In the genomic region with DNA sequence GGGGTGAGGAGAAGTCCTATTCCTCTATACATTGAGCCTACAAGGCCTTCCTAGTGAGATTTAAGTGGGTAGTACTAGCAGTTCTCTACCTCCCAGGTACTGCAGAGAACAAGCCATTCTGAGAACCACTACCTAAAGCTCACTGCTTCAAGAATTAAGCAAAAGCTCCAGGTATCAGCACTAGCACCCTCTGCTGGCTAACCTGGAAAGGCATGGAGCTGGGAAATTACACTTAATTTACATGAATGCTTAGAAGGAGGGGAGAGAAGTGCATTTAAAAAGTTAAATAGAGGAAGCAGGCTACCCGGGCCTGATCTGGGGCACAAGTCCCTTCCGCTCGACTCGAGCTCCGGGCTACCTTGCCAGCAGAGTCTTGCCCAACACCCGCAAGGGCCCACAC, we compare ENCODE assay signal across 8 mouse cellular contexts. TPM values are rescaled to one million over a fixed set of nuclear protein-coding genes. Genes with fewer than 3 reads are reported as not detected.
DNase-seq lines count a peak whose midpoint lies in the region; ATAC-seq and TF ChIP-seq lines count a peak whose summit lies in the region.

No protein-coding gene starts in this region.

- ATAC-seq in heart, postnatal 0 days (ENCODE audit: insufficient read depth, low read depth), result no peak

- TF ChIP-seq EP300 in heart, postnatal 0 days (IDR thresholded peaks at IDR 0.05; ENCODE audit: low read depth), result no peak

- peak; percentile 51 for TF ChIP-seq CTCF in heart, postnatal 0 days (IDR thresholded peaks at IDR 0.05; ENCODE audit: low read depth)
- peak; percentile 13; the same call in 1 of the 2 replicates for TF ChIP-seq CTCF in spleen, adult 2 months (IDR thresholded peaks at IDR 0.05; ENCODE audit: extremely low read depth, insufficient read depth, insufficient read length, insufficient replicate concordance)

- no peaks in the 10 kb centered on the region for H3K9me3 ChIP-seq in heart, postnatal 0 days (replicated peaks; ENCODE audit: control insufficient read depth, low read length)

- no peak overlapping the region for H3K4me2 ChIP-seq in heart, postnatal 0 days (ENCODE audit: low read depth, low read length)

- no peaks in the 10 kb centered on the region for H3K4me1 ChIP-seq in heart, postnatal 0 days (ENCODE audit: control insufficient read depth, insufficient read depth)
- H3K4me1 ChIP-seq in spleen, adult 2 months (ENCODE audit: control insufficient read depth, insufficient read depth, insufficient read length), result no peaks in the 10 kb centered on the region

- H3K36me3 ChIP-seq in heart, postnatal 0 days (replicated peaks; ENCODE audit: control insufficient read depth, insufficient read depth, low read length), result no peaks in the 10 kb centered on the region
- no peaks in the 10 kb centered on the region for H3K36me3 ChIP-seq in spleen, adult 2 months (ENCODE audit: control insufficient read depth, insufficient read depth, low read length)

- DNase-seq in heart, postnatal 0 days (ENCODE audit: low spot score), result no peak
- DNase-seq in heart, adult 9 months (ENCODE audit: low spot score in 2 of 2), result no peak
- DNase-seq in spleen, adult 2 months (ENCODE audit: low read depth in 1 of 2, low spot score in 2 of 2), result peak; percentile 14
- no peak for DNase-seq in spleen, adult 12 weeks (ENCODE audit: low spot score)
- DNase-seq in cerebellum, adult 18-20 months, result peak; percentile 53 to 56
- DNase-seq in kidney, postnatal 14 days, result peak; percentile 3
- peak; percentile 22 for DNase-seq in thymus, postnatal 25 days
- no peak for DNase-seq in ovary, postnatal 14 days (ENCODE audit: low spot score)

- no peak overlapping the region for H3K27ac ChIP-seq in heart, postnatal 0 days (ENCODE audit: low read depth)
- no peak overlapping the region for H3K27ac ChIP-seq in spleen, adult 2 months (ENCODE audit: insufficient read depth, low read length)

- no peak overlapping the region for H3K9ac ChIP-seq in heart, postnatal 0 days (replicated peaks; ENCODE audit: low read depth, low read length)

- WGBS in heart, postnatal 0 days, result 86% methylated on average over 2 of the region's 6 CpGs
- 53% methylated on average over 6 of the region's 6 CpGs for WGBS in spleen, adult 2 months

- no peaks in the 10 kb centered on the region for H3K27me3 ChIP-seq in heart, postnatal 0 days (ENCODE audit: control insufficient read depth, insufficient read depth, low read length)
- no peaks in the 10 kb centered on the region for H3K27me3 ChIP-seq in spleen, adult 2 months (ENCODE audit: control insufficient read depth, insufficient read depth, low read length)

- TF ChIP-seq POLR2A in spleen, adult 2 months (IDR thresholded peaks at IDR 0.05; ENCODE audit: low read depth, low read length), result no peak

- H3K4me3 ChIP-seq in heart, postnatal 0 days (ENCODE audit: low read depth, low read length), result no peak overlapping the region
- no peak overlapping the region for H3K4me3 ChIP-seq in spleen, adult 2 months (ENCODE audit: extremely low read depth, insufficient read depth, insufficient read length)

RNA-seq across cellular contexts. Expression of a gene that starts 24.2 kb away (rescaled TPM):
- total RNA-seq in heart, postnatal 0 days (2014; rRNA removed; ENCODE audit: low replicate concordance), result 13.5 and 14.6 TPM in 2 replicates
- polyA plus RNA-seq in heart, postnatal 0 days (2015; fragmentation: Nextera tagmentation; extraction: Ambion mirVana), result 38.7 and 42.5 TPM in 2 replicates
- 1.2 and 1.8 TPM in 2 replicates for polyA plus RNA-seq in spleen, adult 2 months (2012; rRNA removed)

RNA-seq across cellular contexts. Expression of a gene that starts 24.3 kb away (rescaled TPM):
- 3.6 and 4.7 TPM in 2 replicates for total RNA-seq in heart, postnatal 0 days (2014; rRNA removed; ENCODE audit: low replicate concordance)
- 3.9 and 4.5 TPM in 2 replicates for polyA plus RNA-seq in heart, postnatal 0 days (2015; fragmentation: Nextera tagmentation; extraction: Ambion mirVana)
- polyA plus RNA-seq in spleen, adult 2 months (2012; rRNA removed), result 0.99 and 1.5 TPM in 2 replicates

Comparison
In these comparisons a context has a peak if more than half of its experiments do, and no peak if none do; other contexts are left out.
1. DNase-seq: peak in spleen, adult 2 months (2 of 2), cerebellum, adult 18-20 months (2 of 2), kidney, postnatal 14 days (single experiment) and thymus, postnatal 25 days (single experiment); none in heart, postnatal 0 days (single experiment), heart, adult 9 months (0 of 2), spleen, adult 12 weeks (single experiment) and ovary, postnatal 14 days (single experiment).
2. RNA of a gene that starts 24.2 kb away (polyA plus RNA-seq): 38.7 to 42.5 TPM in heart, postnatal 0 days; 1.2 to 1.8 TPM in spleen, adult 2 months; every median in the first group is over 10 times any median in the second.